Mouse (Mus musculus) lung, postnatal 10 days (tissue): ENCODE results near the gene Crb3.
A peak's percentile ranks its signal among the peaks of the same experiment; 100 is the strongest.

Experiments used
- DNase-seq: peaks from one replicate; pipeline ENCODE4 v3.0.0; 2021

The Crb3 gene

DNA sequence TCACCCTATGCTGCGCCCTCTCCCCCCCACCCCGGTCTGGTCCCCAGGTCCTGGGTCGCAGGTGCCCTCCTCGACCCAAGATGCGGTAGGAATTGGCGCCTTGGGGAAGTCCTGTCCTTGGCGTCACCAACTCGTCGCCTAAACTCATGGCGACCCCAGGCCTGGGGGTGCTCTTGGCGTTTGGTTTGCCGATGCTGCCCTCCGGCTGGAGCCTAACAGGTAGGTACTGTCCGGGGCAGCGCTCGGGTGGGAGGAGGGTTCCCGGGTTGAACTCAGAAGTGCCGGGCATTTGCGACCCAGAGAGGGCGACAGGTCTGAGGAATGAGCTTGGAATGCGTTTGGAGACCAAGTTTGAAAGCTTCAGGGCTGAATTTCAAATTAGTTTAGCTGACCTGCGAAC lies 3.6 kb downstream of the Crb3 start:
- DNase-seq = no peak

DNA sequence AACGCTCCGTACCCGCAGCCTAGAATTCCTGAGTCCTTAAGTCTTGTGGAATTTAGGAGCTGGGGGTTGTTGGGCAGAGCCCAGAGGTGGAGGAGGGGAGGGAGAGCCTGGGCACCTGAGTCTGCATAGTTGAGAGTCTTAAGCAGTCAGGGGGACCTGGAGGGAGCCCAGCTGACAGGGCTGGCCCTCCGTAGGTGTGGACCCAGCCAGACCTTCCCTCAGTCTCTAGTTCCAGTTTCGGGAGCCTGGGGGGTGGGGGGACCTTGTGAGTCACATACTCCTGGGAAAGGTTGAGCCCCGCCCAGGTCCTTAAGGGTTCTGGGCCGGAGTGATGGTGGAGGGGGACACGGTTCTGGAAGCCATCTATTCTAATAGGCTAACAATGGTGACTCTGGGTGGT lies 4.1 kb downstream of the Crb3 start:
- peak; percentile 50 for DNase-seq

DNA sequence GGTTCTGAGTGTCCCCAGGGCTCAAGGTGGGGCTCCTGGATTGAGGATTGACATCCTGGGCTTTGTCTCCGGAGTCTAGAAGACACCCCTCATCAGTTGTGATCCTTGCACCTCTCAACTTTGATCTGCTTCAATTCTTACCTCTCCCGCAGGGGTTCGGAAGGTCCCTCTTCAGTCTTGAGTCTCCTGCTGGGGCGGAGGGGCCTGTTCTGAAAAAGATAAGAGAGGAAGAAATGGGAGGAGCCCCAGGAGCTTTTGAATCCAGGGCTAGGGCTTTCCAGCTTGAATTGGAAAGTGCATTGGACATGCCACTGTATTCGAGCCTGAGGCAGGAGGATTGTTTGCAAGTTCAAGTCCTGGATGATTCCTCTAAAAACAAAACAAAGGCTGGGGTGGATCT lies 8.0 kb downstream of the Crb3 start:
- no peak for DNase-seq

DNA sequence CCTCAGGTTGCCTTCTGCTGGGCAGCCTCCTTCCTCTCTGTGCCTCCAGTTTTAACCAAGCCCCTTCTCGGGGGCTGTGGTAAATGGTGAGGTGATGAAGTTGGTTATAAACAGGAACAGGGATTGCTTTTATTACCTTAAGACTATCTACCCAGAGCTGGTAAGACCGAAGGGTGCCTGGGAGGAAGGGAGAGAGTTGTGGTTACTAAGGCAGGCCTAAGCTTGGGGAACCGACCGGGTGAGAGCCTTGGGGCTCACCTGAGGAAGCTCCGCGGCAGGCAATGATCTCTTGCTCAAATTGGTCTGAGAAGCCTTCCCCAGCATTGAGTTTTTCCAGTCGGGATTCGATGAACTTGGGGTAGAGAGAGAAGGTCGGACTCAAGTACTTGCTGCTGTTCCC lies 11.4 kb downstream of the Crb3 start:
- no peak for DNase-seq

DNA sequence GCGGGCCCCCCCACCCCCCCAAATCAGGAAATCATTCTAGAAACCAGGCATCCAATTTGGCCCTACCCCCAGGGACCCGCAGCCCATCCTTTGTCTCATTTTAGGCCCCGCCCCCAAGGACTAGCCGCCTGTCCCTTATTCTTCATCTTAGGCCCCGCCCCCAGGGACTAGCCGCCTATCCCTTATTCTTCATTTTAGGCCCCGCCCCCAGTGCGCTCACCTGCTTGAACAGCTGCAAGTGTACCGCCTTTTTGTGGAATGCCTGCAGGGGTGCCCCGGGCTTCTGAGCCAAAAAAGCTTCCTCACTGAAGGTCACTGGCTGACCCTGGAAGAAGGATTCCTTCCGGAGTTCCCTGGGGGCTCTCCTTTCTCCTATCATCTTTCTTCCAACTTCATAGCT lies 11.8 kb downstream of the Crb3 start:
- peak; percentile 61 for DNase-seq

DNA sequence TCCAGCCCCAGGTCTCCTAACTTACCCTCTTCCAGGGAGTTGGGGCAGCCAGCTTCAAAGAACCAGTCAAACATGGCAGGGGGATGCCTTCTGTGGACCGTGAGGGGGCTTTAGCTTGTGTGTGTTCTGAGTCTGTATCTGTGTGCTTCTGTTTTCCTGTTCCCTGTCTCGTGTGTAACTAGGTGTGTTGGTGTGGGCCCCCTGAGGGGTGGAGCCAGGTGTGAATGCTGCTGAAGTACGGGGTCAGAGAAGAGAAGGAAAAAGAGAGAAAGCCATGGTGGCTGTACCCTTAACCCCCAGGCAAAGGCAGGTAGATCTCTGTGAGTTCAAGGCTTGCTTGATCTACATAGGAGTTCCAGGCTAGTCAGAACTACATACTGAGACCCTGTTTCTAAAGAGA lies 18.0 kb downstream of the Crb3 start:
- DNase-seq = no peak

DNA sequence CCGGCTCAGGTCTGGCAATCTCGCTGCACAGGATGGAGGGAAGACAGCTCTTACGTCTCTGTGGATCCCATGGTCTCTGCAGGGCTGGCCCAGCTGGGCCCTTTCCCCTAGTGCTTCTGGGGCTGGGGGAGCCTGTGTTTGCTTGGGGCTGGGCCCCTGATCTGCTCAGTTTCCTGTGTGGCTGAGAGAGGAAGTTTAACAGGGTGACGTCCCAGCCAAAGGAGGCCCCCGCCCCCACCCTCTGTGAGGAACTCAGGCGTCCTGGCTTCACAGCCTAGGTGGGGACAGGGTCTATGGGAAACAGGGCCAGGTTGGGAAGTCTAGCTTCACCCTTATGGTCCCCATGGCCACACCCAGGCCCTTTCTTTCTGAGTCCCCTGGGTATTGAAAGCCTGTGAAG lies 19.4 kb downstream of the Crb3 start, which contains the start of gene Dennd1c:
TSS of gene Dennd1c (minus strand) at position 179 of the 400 bp plus-strand sequence.
- peak; percentile 30 for DNase-seq

DNA sequence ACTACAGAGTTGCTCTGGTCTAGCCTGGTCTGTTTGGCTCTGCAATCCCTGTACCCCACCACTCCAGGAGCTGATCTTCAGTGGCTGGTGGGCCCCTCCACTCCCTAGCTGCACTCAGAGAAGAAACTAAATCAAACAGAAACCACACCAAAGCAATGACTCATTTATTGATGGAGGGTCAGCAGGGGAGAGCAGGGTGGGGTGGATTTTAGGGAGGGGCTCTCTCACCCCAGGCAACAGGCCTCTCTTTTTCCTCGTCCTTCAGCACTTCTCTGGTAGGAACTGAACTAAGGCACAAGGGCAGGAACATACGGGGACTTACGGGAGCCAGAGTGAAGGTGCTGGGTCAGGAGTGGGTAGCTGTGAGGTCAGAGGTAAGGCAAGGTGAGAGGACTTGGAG lies 21.0 kb downstream of the Crb3 start:
- DNase-seq = no peak

DNA sequence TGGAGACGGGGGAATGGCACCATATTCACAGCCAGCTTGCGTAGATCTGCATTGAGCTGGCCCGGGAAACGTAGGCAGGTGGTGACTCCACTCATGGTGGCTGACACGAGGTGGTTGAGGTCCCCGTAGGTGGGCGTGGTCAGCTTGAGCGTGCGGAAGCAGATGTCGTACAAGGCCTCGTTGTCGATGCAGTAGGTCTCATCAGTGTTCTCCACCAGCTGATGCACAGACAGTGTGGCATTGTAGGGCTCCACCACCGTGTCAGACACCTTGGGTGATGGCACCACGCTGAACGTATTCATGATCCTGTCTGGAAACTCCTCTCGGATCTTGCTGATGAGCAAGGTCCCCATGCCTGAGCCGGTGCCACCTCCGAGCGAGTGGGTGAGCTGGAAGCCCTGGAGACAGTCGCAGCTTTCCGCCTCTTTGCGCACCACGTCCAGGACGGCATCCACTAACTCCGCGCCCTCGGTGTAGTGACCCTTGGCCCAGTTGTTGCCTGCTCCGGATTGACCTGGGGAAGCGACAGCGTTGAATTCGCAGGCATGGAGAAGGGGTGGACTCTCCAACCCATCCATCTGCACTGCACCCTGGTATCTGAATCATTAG lies 22.4 kb downstream of the Crb3 start:
- no peak for DNase-seq

DNA sequence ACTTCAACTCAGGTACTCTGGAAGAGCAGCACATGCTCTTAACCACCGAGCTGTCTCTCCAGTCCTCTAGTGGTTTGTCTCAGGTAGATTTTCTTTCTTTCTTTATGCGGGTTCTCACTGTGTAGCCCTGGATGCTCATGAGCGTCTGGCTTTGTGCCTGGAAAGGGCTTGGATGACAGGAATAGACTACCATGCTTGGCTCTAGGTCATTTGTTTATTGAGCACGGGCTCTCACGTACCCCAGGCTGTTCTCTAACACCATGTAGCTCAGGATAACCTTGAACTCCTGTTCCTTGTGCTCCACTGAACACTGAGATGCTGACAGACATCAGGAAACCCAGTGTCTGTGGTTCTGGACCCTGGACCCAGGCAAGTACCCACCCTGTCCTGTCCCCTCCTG lies 23.6 kb downstream of the Crb3 start:
- no peak for DNase-seq

DNA sequence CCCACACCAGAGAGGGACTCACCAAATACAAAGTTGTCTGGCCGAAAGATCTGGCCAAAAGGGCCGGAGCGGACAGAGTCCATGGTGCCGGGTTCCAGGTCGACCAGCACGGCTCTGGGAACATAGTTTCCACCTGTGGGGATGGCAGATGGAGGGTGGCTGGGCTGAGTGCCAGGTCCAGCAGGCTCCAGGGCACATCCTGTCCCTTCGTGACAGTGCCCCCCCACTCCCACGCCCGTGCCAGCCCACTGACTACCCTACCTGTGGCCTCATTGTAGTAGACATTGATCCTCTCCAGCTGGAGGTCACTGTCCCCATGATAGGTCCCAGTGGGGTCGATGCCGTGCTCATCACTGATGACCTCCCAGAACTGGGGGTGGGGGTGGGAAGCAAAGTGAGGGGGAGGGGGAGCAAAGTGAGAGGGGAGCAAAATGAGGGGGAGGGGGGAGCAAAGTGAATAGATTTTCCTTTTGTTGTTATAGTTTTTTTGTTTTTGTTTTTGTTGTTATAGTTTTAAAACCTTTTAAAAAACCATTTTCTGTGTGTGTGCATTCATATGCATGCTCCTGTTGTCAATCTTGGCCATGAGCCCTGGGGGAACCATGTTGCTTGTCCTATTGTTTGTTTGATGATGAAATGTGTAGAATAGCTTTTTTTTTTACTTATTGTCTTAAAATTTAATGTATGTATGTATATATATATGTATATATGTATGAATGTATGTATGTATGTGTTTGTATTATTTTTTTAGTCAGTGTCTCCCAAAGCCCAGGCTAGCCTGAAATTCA lies 27.3 kb downstream of the Crb3 start:
- DNase-seq = no peak

DNA sequence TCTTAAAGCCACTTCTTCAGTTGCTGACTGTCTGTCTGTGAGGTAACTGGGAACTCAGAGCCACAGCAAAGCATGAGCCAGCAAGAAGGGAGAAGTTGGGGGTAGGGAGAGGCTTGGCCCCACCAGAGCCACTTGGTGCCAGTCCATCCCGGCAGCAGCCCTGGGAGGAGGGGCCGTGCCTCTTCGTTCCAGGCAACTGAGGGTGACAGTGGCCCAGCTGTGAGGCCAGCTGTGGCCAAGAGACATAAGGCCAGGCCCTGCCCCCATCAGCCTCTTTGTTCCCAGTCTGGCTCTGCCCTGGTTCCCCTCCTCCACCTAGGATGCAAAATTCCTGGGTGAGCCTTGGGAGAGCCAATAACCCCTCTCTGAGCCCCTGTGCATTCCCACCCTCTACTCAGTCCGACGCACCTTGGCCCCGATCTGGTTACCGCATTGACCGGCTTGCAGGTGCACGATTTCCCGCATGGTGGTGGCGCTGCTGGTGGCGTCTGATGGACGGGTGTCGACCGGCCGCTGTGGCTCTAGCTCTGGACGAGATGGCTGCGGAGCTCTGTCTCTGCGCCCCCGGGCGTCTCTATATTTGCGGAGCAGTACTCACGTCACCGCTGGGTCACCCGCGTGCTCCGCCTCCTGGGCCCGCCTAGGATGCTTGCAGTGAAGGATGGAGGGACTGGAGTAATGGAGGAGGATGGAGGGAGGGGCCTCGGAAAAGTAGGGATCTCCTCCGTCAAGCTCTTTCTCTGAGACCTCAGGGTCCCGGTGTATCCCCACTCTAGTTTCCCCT lies 28.3 kb downstream of the Crb3 start, which contains the start of gene Tubb4a:
TSS of gene Tubb4a (minus strand) at position 734 of the 784 bp plus-strand sequence.
- peak; percentile 74 for DNase-seq

DNA sequence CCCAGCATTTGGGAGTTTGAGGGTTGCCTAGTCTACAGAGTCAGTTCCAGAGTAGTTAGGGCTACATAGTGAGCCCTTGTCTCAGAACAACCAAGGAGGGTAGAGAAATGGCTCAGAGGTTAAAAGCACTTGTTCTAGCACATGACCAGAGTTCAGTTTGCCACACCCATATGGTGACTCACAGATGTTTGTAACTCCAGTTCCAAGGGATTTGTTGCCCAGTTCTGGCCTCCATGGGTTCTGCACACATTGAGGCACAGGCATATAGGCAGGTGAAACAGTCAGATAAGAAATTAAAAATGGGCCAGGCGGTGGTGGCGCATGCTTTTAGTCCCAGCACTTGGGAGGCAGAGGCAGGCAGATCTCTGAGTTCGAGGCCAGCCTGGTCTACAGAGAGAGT lies 35.3 kb downstream of the Crb3 start:
- DNase-seq = no peak

DNA sequence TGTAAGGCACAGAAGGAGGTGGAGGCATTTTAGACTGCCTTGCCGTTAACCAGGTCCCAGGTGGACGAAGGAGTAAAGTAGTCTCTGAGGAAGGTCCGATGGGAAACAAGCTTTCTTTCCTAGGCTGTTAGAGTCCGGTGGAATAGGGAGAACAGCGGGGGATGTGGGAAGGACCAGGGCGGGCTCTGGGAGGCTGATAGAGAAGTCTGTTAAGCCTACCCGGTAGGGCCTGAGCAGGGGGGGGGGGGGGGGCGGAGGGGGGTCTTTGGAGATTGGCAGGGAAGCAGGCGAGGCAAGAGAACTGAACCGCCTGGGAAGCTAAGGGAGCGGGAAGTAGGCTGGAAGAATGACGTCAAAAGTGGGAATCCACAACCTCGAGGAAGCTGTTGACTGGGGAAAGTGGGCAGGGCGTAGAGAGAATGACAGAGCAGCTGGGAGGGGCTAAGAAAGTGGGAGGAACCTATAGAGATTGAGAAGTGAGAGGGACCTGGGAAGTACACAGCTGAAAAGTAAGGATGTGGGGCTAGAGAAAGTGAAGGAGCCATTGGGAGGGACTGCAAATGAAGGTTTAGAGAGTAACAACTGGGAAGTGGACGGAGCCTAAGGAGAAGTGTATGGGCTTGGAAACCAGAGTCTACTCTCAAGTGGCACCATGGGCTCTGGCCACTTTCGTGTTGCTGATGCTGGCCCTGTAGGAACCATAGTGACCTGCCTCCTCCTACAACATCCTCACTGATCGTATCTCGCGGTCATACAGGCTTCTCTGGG lies 37.1 kb downstream of the Crb3 start:
- DNase-seq = peak; percentile 86

DNA sequence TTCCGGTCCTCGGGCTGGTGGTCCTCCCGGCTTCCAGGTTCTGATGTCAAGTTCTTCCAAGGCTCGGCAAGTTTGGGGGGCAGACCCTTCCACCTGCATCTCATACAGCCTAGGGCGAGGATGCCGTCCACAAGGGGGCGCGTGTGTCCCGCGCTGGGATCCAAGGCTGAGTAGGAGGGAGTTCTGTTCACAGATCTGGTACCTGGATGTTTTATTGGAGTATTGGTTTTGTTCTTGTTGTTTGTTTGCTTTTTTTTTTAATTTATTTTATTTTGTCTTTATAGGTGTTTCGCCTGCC lies 37.7 kb downstream of the Crb3 start:
- DNase-seq = peak; percentile 86

DNA sequence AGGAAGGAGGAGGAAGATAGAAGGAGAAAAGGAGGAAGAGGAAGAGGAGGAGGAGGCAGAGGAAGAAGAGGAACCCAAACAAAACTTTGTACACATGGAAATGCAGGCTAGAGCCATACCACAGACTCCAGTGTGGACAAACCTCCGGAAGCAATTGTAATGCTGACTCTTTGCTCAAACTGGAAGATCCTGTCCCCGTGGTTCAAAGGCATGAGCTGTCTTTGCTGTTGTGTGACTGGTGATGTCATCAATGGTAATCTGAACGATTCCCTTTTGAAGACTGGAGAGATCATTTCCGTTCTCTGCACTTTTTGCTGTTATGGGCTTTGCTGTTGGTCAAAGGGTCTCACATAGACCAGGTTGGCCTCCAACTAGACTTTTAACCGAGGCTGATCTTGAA lies 39.4 kb downstream of the Crb3 start:
- DNase-seq = no peak

DNA sequence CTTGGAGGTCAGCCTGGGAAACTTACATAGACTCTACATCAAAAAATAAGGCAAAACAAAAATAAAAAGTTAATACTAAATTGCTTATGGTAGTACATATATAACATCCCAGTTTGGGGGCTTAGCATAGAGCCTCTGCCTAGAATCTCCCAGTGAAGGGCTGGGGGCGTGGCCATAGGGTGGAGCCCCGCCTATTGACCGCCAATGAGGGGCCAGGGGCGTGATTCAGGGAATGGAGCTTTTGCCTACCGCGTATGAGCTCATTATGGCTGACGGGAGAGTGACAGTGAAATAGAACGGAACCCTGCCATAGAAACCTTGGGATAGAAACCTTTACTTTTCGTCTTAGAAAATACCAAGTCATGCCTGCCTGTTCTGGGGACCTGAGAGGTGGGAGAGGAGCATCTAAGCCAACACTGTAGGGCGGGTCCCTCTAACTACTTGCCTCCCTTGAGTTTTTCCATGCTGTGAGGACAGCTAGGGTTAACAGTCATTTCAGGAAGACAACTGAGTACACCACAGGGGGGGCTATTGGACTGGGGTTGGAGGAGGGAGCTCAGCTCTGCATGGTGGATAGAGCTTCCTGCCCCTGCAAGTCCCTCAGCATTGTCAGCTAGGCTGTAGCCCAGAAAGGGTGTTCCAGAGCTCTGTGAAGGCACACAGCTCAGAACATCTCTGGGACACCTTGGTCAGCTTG lies 40.9 kb downstream of the Crb3 start:
- DNase-seq = peak; percentile 20

DNA sequence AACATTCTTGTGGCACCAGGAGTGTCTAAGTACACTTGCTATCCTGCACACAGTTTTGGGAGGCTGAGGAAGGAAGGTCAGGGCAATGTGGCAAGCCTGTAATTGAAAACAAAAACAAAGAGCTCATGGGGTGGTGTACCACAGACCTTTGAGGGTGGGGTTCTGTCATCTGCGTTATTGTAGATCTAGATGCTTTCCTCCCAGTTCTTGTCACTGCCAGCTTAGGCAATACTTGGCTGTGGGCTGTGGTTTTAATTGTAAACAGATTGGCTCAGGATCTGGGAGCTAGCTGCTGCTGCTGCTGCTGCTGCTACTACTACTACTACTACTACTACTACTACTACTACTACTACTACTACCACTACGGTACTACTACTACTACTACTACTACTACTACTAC lies 43.4 kb downstream of the Crb3 start:
- no peak for DNase-seq

DNA sequence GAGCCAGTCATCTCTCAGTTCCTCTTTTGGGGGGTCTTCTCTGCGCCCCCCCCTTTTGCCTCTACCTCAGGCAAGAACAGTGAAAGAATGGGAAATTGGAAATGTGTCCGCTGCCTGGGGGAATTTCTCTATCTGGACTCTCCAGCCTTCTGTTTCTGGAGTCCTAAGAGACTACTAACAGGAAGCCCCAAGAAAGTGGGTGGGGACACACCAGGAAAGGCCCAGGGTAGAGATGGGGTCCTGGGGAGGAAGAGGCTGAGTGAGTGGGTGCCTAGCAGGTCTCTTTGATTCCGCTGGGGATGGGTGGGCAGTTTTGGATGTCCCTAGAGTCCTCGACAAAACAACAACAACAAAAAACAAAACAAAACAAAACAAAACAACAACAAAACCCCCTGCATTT lies 45.6 kb downstream of the Crb3 start:
- DNase-seq = no peak

DNA sequence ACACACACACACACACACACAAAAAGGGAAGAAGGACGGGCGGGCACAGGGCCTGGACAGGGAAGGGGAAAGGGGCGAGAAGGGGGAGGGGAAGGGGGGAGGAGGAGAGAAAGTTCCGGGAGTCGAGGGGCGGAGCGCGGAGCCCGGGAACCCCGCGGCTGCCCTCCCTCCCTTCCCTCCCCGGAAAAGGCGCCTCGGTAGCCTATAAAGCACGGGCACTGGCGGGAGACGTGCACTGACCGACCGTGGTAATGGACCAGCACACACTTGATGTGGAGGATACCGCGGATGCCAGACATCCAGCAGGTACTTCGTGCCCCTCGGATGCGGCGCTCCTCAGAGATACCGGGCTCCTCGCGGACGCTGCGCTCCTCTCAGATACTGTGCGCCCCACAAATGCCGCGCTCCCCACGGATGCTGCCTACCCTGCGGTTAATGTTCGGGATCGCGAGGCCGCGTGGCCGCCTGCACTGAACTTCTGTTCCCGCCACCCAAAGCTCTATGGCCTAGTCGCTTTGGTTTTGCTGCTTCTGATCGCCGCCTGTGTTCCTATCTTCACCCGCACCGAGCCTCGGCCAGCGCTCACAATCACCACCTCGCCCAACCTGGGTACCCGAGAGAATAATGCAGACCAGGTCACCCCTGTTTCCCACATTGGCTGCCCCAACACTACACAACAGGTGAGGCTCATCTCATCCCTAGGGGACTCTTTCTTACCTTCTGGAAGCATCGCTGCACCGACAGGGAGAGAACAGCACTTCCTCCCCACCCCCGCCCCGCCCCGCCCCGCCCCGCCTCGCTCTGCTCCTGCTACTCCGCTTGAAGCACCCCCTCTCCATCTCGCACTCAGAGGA lies 46.5 kb downstream of the Crb3 start, which contains the start of gene Tnfsf9:
TSS of gene Tnfsf9 (plus strand) at position 145 of the 854 bp plus-strand sequence.
- DNase-seq = peak; percentile 29

DNA sequence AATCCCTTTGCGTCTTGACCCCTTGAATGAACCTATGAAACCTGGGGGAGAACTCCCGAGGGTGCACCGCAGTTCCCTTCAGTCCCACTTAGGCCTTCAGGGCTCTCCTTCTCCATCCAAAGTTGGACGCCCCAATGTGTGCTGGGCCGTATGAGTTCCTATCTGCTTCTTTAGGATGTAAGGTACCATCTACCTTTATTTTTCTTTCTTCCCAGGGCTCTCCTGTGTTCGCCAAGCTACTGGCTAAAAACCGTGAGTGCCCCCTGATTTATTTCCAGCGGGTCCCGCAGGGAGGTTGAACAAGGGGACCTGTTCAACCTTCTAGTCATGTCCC lies 47.1 kb downstream of the Crb3 start:
- no peak for DNase-seq

DNA sequence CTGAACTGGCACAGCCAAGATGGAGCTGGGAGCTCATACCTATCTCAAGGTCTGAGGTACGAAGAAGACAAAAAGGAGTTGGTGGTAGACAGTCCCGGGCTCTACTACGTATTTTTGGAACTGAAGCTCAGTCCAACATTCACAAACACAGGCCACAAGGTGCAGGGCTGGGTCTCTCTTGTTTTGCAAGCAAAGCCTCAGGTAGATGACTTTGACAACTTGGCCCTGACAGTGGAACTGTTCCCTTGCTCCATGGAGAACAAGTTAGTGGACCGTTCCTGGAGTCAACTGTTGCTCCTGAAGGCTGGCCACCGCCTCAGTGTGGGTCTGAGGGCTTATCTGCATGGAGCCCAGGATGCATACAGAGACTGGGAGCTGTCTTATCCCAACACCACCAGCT lies 48.2 kb downstream of the Crb3 start:
- DNase-seq = no peak
